Mouse (Mus musculus) hindbrain, embryonic 12.5 days (tissue): Measurements from ENCODE around the gene Fam107b. TPM values are rescaled to one million over a fixed set of nuclear protein-coding genes. Genes with fewer than 3 reads are reported as not detected.

Source experiments
- ATAC-seq: fragments of 200-750 bp; cut with Nextera tagmentation; 2 replicates; pipeline ENCODE4 v1.8.0; 2017; ENCODE audit warnings: moderate TSS enrichment; ENCODE audit not compliant: low FRiP score
- H3K27ac ChIP-seq: fragments of 300-500 bp; sonication (generic); 2 replicates; pipeline ENCODE4 v1.5.1; 2016; ENCODE audit warnings: mild to moderate bottlenecking
- H3K27me3 ChIP-seq: fragments of 300-500 bp; sonication (generic); 2 replicates; pipeline ENCODE4 v1.6.1; 2016; ENCODE audit warnings: mild to moderate bottlenecking
- H3K36me3 ChIP-seq: fragments of 300-500 bp; sonication (generic); 2 replicates; pipeline ENCODE4 v1.6.1; 2016; ENCODE audit warnings: mild to moderate bottlenecking
- H3K4me1 ChIP-seq: fragments of 300-500 bp; sonication (generic); 2 replicates; pipeline ENCODE4 v1.6.1; 2016
- H3K4me2 ChIP-seq: fragments of 300-500 bp; sonication (generic); replicated peaks from 2 replicates; pipeline ENCODE4 v1.6.1; 2016; ENCODE audit warnings: mild to moderate bottlenecking
- H3K4me3 ChIP-seq: fragments of 300-500 bp; sonication (generic); 2 replicates; pipeline ENCODE4 v1.5.1; 2016; ENCODE audit warnings: mild to moderate bottlenecking
- H3K9ac ChIP-seq: fragments of 300-500 bp; sonication (generic); 2 replicates; pipeline ENCODE4 v1.6.1; 2016; ENCODE audit warnings: mild to moderate bottlenecking, moderate library complexity
- H3K9me3 ChIP-seq: fragments of 300-500 bp; sonication (generic); replicated peaks from 2 replicates; pipeline ENCODE4 v1.6.1; 2016; ENCODE audit warnings: mild to moderate bottlenecking
- WGBS: fragments of 180-500 bp; shearing (Covaris S2); methylation state at CpG from one replicate; pipeline ENCODE4 v1.1.7; 2016; 5-methylcytosine and 5-hydroxymethylcytosine counted together
- polyA plus RNA-seq: library from polyadenylated mRNA; unstranded; fragments of >200 nt; fragmentation: Nextera tagmentation; extraction: Ambion mirVana; gene quantifications from 2 replicates; pipeline ENCODE4 v1.2.1, GENCODE M21; 2016

Gene Fam107b
- polyA plus RNA-seq, 1 experiment from 2014 or later: 48.4 TPM

- Histone ChIP-seq H3K4me2 (no peak overlapping the region), H3K4me1 (no peaks in the 10 kb centered on the region), H3K9ac (no peak overlapping the region), H3K27ac (no peak overlapping the region), H3K9me3 (no peaks in the 10 kb centered on the region), H3K36me3 (no peaks in the 10 kb centered on the region), H3K27me3 (no peaks in the 10 kb centered on the region), H3K4me3 (no peak overlapping the region)
- ATAC-seq: no peak
Measured at GRCm38 (mm10) chr2:3787752-3788423, 217.6 kb downstream of the Fam107b start.

DNA sequence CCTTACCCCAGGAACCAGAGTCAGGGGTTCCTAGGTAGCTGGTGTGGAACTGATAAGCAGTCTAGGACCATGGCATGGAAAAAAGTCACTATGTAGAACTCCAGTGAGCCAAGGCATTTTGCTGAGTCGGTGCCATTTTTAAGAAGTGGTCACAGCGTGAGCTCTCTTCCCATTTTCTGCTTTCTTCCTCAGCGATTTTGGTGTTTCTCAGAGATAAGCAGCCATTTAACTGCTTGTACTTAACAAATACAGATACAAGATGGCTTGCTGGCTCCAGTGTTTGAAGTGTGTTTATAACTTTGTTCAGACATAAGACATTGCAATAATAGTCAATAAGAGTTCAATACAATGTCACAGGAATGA is 218.1 kb downstream of the Fam107b start:
- H3K36me3 ChIP-seq: no peaks in the 10 kb centered on the region
- no peak overlapping the region for H3K27ac ChIP-seq
- H3K9me3 ChIP-seq: no peaks in the 10 kb centered on the region
- no peak overlapping the region for H3K4me3 ChIP-seq
- no peaks in the 10 kb centered on the region for H3K4me1 ChIP-seq
- WGBS: 82% methylated on average over 3 of the region's 3 CpGs
- ATAC-seq: no peak
- no peak overlapping the region for H3K4me2 ChIP-seq
- no peaks in the 10 kb centered on the region for H3K27me3 ChIP-seq
- H3K9ac ChIP-seq: no peak overlapping the region

DNA sequence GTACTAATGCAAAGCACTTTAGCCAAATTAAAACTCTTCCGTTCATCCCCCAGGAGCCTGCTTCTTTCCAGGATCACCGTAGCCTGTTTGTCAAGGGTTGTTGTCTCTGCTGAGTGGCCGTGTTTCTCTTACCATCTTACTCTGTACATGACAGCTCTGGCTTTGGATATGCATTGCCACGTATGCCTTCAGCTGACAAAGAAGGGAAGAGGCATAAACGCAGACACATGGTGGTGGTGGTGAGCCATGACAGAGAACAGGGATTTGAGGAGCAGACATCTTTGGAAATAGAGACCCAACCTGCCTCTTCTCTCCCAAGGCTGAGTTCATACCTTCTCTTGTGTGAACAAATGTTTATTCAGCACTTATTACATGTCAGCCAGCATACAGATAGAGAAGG is 226.3 kb downstream of the Fam107b start:
- Histone ChIP-seq H3K9me3 (no peaks in the 10 kb centered on the region), H3K4me2 (no peak overlapping the region), H3K27me3 (0 out of 2 replicates have a peak, but pooled peaks cover 3% of the 10 kb centered on the region), H3K4me3 (no peak overlapping the region), H3K27ac (no peak overlapping the region), H3K4me1 (no peaks in the 10 kb centered on the region), H3K9ac (no peak overlapping the region), H3K36me3 (no peaks in the 10 kb centered on the region)
- WGBS: 80% methylated on average over 5 of the region's 5 CpGs
- ATAC-seq: no peak

DNA sequence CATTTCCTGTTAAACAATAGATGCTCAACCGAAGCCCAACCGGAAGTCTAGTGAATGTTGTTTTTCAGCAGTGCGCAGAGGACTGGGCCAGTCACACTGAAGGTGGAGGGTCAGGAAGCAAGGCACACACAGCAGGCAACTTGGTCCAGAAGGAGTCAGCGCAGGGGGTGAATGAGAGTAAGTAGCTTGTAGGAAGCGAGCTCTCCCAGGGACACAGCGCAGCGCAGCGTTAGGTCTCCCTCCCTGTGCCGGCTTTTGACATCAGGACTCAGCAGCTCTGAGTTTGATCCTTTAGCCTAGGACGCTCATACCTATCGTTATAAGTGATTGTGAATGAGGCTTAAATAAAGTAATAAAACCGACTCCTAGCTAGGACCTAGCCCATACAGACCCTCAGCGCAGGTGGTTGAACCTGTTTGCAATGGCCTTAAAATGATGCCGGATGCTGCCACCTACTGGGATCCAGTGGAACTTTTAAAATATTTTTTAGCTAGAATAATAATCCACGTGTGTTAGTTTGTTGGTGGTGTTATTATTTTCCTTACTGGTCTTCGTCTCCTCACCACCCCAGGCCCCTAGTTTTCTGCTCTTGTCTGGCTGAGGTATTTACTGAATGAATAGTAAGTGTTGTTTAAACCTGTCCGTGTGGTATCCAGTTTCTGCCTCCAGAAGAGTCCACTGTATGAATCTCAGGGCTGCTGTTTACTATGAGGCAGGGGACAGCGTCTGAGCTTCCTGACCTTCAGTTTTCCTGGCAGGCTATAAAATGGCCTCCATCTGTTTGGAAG is 229.7 kb downstream of the Fam107b start:
- 17% methylated on average over 18 of the region's 18 CpGs for WGBS
- Histone ChIP-seq H3K27me3 (0 out of 2 replicates have a peak, but pooled peaks cover 3% of the 10 kb centered on the region), H3K9me3 (no peaks in the 10 kb centered on the region), H3K36me3 (no peaks in the 10 kb centered on the region), H3K4me1 (no peaks in the 10 kb centered on the region), H3K9ac (no peak overlapping the region), H3K4me3 (0 out of 2 replicates have a peak overlapping the region, but pooled peaks have one; percentile 11), H3K27ac (no peak overlapping the region), H3K4me2 (peak overlapping the region; percentile 49)
- ATAC-seq: peak; percentile 64

- H3K9me3 ChIP-seq: no peaks in the 10 kb centered on the region
- no peak overlapping the region for H3K27ac ChIP-seq
- H3K4me1 ChIP-seq: no peaks in the 10 kb centered on the region
- H3K4me2 ChIP-seq: no peak overlapping the region
- no peaks in the 10 kb centered on the region for H3K36me3 ChIP-seq
- 0 out of 2 replicates have a peak, but pooled peaks cover 3% of the 10 kb centered on the region for H3K27me3 ChIP-seq
- WGBS: 55% methylated on average over 5 of the region's 5 CpGs
- H3K9ac ChIP-seq: no peak overlapping the region
- ATAC-seq: no peak
- no peak overlapping the region for H3K4me3 ChIP-seq
Measured at GRCm38 (mm10) chr2:3800555-3800878, 230.2 kb downstream of the Fam107b start.

DNA sequence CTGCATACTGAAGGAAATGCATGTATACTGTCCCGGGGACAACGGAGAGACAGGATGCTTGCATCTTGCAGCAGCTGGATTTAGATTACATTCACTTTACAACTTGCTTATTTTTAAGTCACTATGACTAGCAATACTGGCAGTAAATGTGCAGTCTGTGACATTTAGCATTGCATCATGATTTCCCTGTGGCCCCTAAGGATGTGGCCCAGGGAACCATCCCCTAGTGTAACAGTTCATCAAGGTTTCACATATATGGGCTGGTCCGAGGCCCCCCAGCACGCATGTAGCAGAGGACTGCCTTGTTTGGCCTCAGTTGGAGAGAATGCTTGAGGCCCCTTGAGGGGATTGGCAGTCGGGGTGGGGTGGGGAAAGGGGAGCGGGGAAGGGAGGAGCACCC is 235.5 kb downstream of the Fam107b start:
- Histone ChIP-seq H3K4me2 (no peak overlapping the region), H3K4me3 (no peak overlapping the region), H3K9me3 (no peaks in the 10 kb centered on the region), H3K4me1 (no peaks in the 10 kb centered on the region), H3K27me3 (no peaks in the 10 kb centered on the region), H3K9ac (no peak overlapping the region), H3K36me3 (no peaks in the 10 kb centered on the region), H3K27ac (no peak overlapping the region)
- ATAC-seq: no peak
- 62% methylated on average over 6 of the region's 6 CpGs for WGBS

GRCm38 (mm10) chr2:3810321-3810720 is 240.0 kb downstream of the Fam107b start:
- no peaks in the 10 kb centered on the region for H3K4me1 ChIP-seq
- ATAC-seq: no peak
- WGBS: 69% methylated on average over 5 of the region's 5 CpGs
- H3K27ac ChIP-seq: no peak overlapping the region
- H3K4me3 ChIP-seq: no peak overlapping the region
- no peak overlapping the region for H3K4me2 ChIP-seq
- no peaks in the 10 kb centered on the region for H3K27me3 ChIP-seq
- no peaks in the 10 kb centered on the region for H3K36me3 ChIP-seq
- H3K9ac ChIP-seq: no peak overlapping the region
- no peaks in the 10 kb centered on the region for H3K9me3 ChIP-seq

GRCm38 (mm10) chr2:3816142-3816609 is 245.9 kb downstream of the Fam107b start:
- H3K9ac ChIP-seq: no peak overlapping the region
- no peak overlapping the region for H3K4me3 ChIP-seq
- H3K27ac ChIP-seq: no peak overlapping the region
- no peaks in the 10 kb centered on the region for H3K9me3 ChIP-seq
- H3K27me3 ChIP-seq: 0 out of 2 replicates have a peak, but pooled peaks cover 2% of the 10 kb centered on the region
- WGBS: 64% methylated on average over 6 of the region's 6 CpGs
- H3K36me3 ChIP-seq: no peaks in the 10 kb centered on the region
- H3K4me2 ChIP-seq: no peak overlapping the region
- no peaks in the 10 kb centered on the region for H3K4me1 ChIP-seq
- ATAC-seq: no peak

- Histone ChIP-seq H3K27ac (no peak overlapping the region), H3K9me3 (no peaks in the 10 kb centered on the region), H3K4me3 (no peak overlapping the region), H3K4me2 (no peak overlapping the region), H3K9ac (no peak overlapping the region), H3K4me1 (peaks cover under 1% of the 10 kb centered on the region; the same call in 1 of the 2 replicates), H3K36me3 (no peaks in the 10 kb centered on the region), H3K27me3 (0 out of 2 replicates have a peak, but pooled peaks cover 2% of the 10 kb centered on the region)
- no peak for ATAC-seq
- WGBS: 88% methylated on average over 3 of the region's 3 CpGs
Measured at GRCm38 (mm10) chr2:3817626-3818025, 247.3 kb downstream of the Fam107b start.

- Histone ChIP-seq H3K4me3 (no peak overlapping the region), H3K9ac (no peak overlapping the region), H3K9me3 (no peaks in the 10 kb centered on the region), H3K27me3 (0 out of 2 replicates have a peak, but pooled peaks cover 2% of the 10 kb centered on the region), H3K4me2 (no peak overlapping the region), H3K27ac (no peak overlapping the region), H3K4me1 (peaks cover 9% of the 10 kb centered on the region), H3K36me3 (no peaks in the 10 kb centered on the region)
- ATAC-seq: peak; percentile 38; the same call in 1 of the 2 replicates
- WGBS: 62% methylated on average over 8 of the region's 8 CpGs
Measured at GRCm38 (mm10) chr2:3822483-3823455, 252.5 kb downstream of the Fam107b start.
